Mouse (Mus musculus) T-helper 17 cell (primary cell): Measurements from ENCODE around the gene Gfod2.

Source experiments
- in situ Hi-C, 2 experiments: fragments of 300-600 bp; cut with MboI, MseI; formaldehyde crosslinking; loops; 1 replicate in 1 of 2; 2 replicates in 1 of 2; pipeline ENCODE4 v1.15.1; 2025; ENCODE audit warnings: high pct_unique_total_duplicates in 2 of 2

Gene Gfod2

GRCm38 (mm10) chr8:105758277-105759108, at the start of gene Gfod2:
Gene Gfod2, minus strand, starts transcription at chr8:105758664.
- in situ Hi-C loops, result no loop called here

GRCm38 (mm10) chr8:105807766-105808165, 49.3 kb upstream of the Gfod2 start:
- in situ Hi-C loops, result loop anchor here in 1 of 2 experiments (10.0 kb wide), 1 partner anchor 707 kb away; the partner anchor contains the start of gene Cdh3

GRCm38 (mm10) chr8:105805964-105806363, 47.5 kb upstream of the Gfod2 start:
- in situ Hi-C loops, result loop anchor here in 1 of 2 experiments (10.0 kb wide), 1 partner anchor 709 kb away; the partner anchor contains the start of gene Cdh3

GRCm38 (mm10) chr8:105805346-105805745, 46.9 kb upstream of the Gfod2 start:
- in situ Hi-C loops, result loop anchor here in 1 of 2 experiments (10.0 kb wide), 1 partner anchor 709 kb away; the partner anchor contains the start of gene Cdh3

- in situ Hi-C loops, result loop anchor here in 1 of 2 experiments (10.0 kb wide), 1 partner anchor 710 kb away; the partner anchor contains the start of gene Cdh3
Observed at GRCm38 (mm10) chr8:105804797-105805196, 46.3 kb upstream of the Gfod2 start.

- in situ Hi-C loops, result loop anchor here in 1 of 2 experiments (10.0 kb wide), 1 partner anchor 713 kb away; the partner anchor contains the start of gene Cdh3
Observed at GRCm38 (mm10) chr8:105801153-105801904, 42.9 kb upstream of the Gfod2 start.

- in situ Hi-C loops, result no loop called here
Observed at GRCm38 (mm10) chr8:105799091-105799812, 40.8 kb upstream of the Gfod2 start.

- in situ Hi-C loops, result no loop called here
Observed at GRCm38 (mm10) chr8:105798408-105798807, 39.9 kb upstream of the Gfod2 start.

- in situ Hi-C loops, result no loop called here
Observed at GRCm38 (mm10) chr8:105795785-105796184, 37.3 kb upstream of the Gfod2 start.

GRCm38 (mm10) chr8:105794009-105794598, 35.6 kb upstream of the Gfod2 start:
- in situ Hi-C loops, result no loop called here

GRCm38 (mm10) chr8:105793331-105793730, 34.9 kb upstream of the Gfod2 start:
- in situ Hi-C loops, result no loop called here

GRCm38 (mm10) chr8:105789626-105790025, 31.2 kb upstream of the Gfod2 start:
- in situ Hi-C loops, result no loop called here

- in situ Hi-C loops, result no loop called here
Observed at GRCm38 (mm10) chr8:105788927-105789326, 30.5 kb upstream of the Gfod2 start.

GRCm38 (mm10) chr8:105788241-105788640, 29.8 kb upstream of the Gfod2 start:
- in situ Hi-C loops, result no loop called here

GRCm38 (mm10) chr8:105780298-105780697, 21.8 kb upstream of the Gfod2 start:
- in situ Hi-C loops, result loop anchor here in 1 of 2 experiments (5.0 kb wide), 2 partner anchors 68 to 178 kb away; no protein-coding TSS in a partner anchor

GRCm38 (mm10) chr8:105777833-105778232, 19.4 kb upstream of the Gfod2 start:
- in situ Hi-C loops, result no loop called here

GRCm38 (mm10) chr8:105774498-105774897, 16.0 kb upstream of the Gfod2 start:
- in situ Hi-C loops, result no loop called here

- in situ Hi-C loops, result no loop called here
Observed at GRCm38 (mm10) chr8:105773441-105773861, 15.0 kb upstream of the Gfod2 start.

- in situ Hi-C loops, result no loop called here
Observed at GRCm38 (mm10) chr8:105771398-105772175, 13.1 kb upstream of the Gfod2 start.

- in situ Hi-C loops, result no loop called here
Observed at GRCm38 (mm10) chr8:105770609-105771008, 12.1 kb upstream of the Gfod2 start.
